Mouse (Mus musculus) mouse embryonic stem cell (cell line): ENCODE results near the gene Smarca4.
"Not testable (repeated sequence)": the region's sequence is repeated elsewhere in the genome, so short reads cannot be mapped to it uniquely, and the experiment has no call there.

Source experiments
- in situ Hi-C, 2 experiments: fragments of 300-500 bp; cut with MboI; formaldehyde crosslinking; loops; 1 replicate in 1 of 2; 3 replicates in 1 of 2; pipeline ENCODE4 v1.14.3; 2019 to 2020; ENCODE audit warnings: low sequenced_read_pairs in 2 of 2, low pct_unique_long_range_greater_than_20kb in 1 of 2, mixed read lengths in 1 of 2; ENCODE audit not compliant: unreplicated experiment in 1 of 2

Gene Smarca4

GRCm38 (mm10) chr9:21615617-21616231 is at the start of gene Smarca4:
Gene Smarca4, plus strand, starts transcription at chr9:21616169.
- in situ Hi-C loops = no loop called here

- in situ Hi-C loops = no loop called here
These were observed 49.4 kb upstream of the Smarca4 start for GRCm38 (mm10) chr9:21566538-21566937.

GRCm38 (mm10) chr9:21567051-21567450 is 48.9 kb upstream of the Smarca4 start:
- in situ Hi-C loops = no loop called here

GRCm38 (mm10) chr9:21568657-21569255 is 47.2 kb upstream of the Smarca4 start:
- in situ Hi-C loops = no loop called here

- in situ Hi-C loops = no loop called here
These were observed 41.8 kb upstream of the Smarca4 start for GRCm38 (mm10) chr9:21574012-21574801.

GRCm38 (mm10) chr9:21575253-21575652 is 40.7 kb upstream of the Smarca4 start:
- in situ Hi-C loops = no loop called here

- in situ Hi-C loops = no loop called here
These were observed 39.7 kb upstream of the Smarca4 start for GRCm38 (mm10) chr9:21576286-21576685.

- in situ Hi-C loops = no loop called here
These were observed 37.7 kb upstream of the Smarca4 start for GRCm38 (mm10) chr9:21578226-21578625.

- in situ Hi-C loops = no loop called here
These were observed 30.6 kb upstream of the Smarca4 start for GRCm38 (mm10) chr9:21585401-21585800.

GRCm38 (mm10) chr9:21587678-21588349 is 28.2 kb upstream of the Smarca4 start:
- in situ Hi-C loops = no loop called here

- in situ Hi-C loops = no loop called here
These were observed 27.6 kb upstream of the Smarca4 start for GRCm38 (mm10) chr9:21588350-21588749.

GRCm38 (mm10) chr9:21589538-21589937 is 26.4 kb upstream of the Smarca4 start:
- in situ Hi-C loops = no loop called here

- in situ Hi-C loops = no loop called here
These were observed 24.7 kb upstream of the Smarca4 start for GRCm38 (mm10) chr9:21591127-21591830.

- in situ Hi-C loops = no loop called here
These were observed 23.9 kb upstream of the Smarca4 start for GRCm38 (mm10) chr9:21591831-21592702.

- in situ Hi-C loops = no loop called here
These were observed 23.3 kb upstream of the Smarca4 start, which contains the start of the genes Timm29 and Yipf2 for GRCm38 (mm10) chr9:21592703-21593121. Gene Timm29, plus strand, starts transcription at chr9:21592722. Gene Yipf2, minus strand, starts transcription at chr9:21592828.

GRCm38 (mm10) chr9:21593122-21593721 is 22.7 kb upstream of the Smarca4 start:
- in situ Hi-C loops = no loop called here

GRCm38 (mm10) chr9:21594350-21594749 is 21.6 kb upstream of the Smarca4 start:
- in situ Hi-C loops = not testable (repeated sequence)
